Mouse (Mus musculus): ENCODE results near the gene Stat3. TPM values are rescaled to one million over a fixed set of nuclear protein-coding genes. Genes with fewer than 3 reads are reported as not detected.

Stat3 gene
- polyA plus RNA-seq, 2 experiments, result 56.1 to 65.9 TPM

DNA sequence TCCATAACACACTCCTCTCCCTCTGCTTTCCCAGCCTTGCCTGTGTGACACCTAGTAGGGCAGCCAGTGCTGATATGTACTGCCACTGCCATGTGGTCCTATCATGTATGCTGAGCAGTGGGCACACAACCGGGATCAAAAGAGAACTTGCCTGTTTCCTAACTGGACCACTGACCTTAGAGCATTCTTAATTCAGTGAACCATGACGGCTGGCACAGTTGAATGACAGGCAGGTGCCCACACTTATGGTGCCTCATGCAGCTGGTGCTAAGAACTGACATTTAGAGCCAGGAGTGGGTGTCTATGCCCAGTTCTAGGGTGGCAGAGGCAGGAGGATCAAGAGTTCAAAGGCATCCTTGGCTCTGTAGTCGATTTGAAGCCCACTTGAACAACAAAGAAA lies 63.6 kb downstream of the Stat3 start:
- no peak for TF ChIP-seq POLR2A (IDR thresholded peaks at IDR 0.05; ENCODE audit: borderline replicate concordance, extremely low read depth, insufficient read depth, insufficient read length)
- H3K27me3 ChIP-seq (ENCODE audit: control insufficient read depth, insufficient read depth, low read length), result no peaks in the 10 kb centered on the region
- ATAC-seq (ENCODE audit: low FRiP score, low read depth), result no peak
- WGBS, result 85% methylated on average over 3 of the region's 3 CpGs
- no peak overlapping the region for H3K9ac ChIP-seq (ENCODE audit: low read depth, low read length, severe bottlenecking)
- H3K9me3 ChIP-seq (ENCODE audit: control insufficient read depth, low read length), result no peaks in the 10 kb centered on the region
- H3K4me1 ChIP-seq (ENCODE audit: control insufficient read depth, insufficient read depth, low read length), result no peaks in the 10 kb centered on the region
- H3K36me3 ChIP-seq (ENCODE audit: control insufficient read depth, insufficient read depth, low read length), result no peaks in the 10 kb centered on the region
- H3K4me3 ChIP-seq (replicated peaks; ENCODE audit: low read length), result no peak overlapping the region
- DNase-seq (ENCODE audit: low spot score), result no peak
- no peak overlapping the region for H3K27ac ChIP-seq (replicated peaks; ENCODE audit: low read depth, low read length)
- H3K4me2 ChIP-seq (replicated peaks; ENCODE audit: low read depth, low read length, severe bottlenecking), result no peak overlapping the region

DNA sequence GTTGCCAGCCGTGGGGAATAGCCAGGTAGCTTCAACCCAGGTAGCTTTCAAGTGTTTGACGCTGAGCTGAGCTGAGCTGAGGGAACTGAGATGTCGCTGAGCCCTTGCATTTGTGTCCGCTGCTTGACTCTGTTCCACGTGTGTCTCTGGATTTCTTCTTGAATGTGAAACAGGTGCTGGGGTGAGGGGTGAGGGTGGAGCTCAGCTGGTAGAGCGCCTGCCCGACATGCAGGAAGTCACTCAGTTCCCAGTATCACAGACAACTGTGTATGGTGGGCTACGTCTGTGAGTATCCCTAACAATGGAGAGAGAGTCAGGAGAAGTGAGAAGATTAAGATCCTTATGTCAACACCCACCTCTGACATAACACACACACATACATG lies 68.4 kb downstream of the Stat3 start:
- ATAC-seq (ENCODE audit: low FRiP score, low read depth), result no peak

DNA sequence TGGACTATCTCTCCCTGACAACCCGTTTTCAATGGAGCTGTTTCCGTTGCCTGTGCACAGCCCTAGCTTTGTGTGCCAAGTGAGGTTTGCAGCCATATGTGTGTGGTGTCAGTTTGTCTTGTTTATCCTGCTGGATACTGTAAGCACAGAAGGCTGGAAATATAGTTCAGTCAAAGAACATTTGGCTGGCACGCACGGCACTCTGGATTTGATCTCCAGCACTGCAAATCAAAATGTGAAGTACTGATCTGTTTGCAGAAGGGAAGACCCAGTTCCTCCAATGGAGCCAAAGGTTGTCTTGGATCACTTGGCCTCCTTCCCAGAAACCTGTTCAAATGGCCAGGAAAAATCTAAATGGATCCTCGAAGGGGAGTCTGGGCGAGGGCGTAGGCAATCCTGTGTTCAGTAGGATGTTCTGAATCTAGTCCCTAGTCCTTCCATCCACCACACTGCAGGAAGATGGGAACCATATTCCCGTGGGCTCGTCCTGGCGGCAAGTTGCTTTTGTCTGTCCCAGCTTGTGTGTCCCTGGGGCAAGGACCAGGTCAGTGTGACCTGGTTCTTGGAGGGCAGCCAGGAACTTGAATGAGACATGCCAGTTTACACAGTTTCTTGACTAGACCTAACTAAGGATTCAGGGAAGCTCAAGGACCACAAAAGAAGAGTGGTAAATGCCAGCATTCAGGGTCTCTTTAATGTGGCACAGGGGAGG lies 68.9 kb downstream of the Stat3 start:
- Histone ChIP-seq H3K4me3 (replicated peaks; ENCODE audit: low read length) (no peak overlapping the region), H3K9ac (ENCODE audit: low read depth, low read length, severe bottlenecking) (no peak overlapping the region), H3K9me3 (ENCODE audit: control insufficient read depth, low read length) (no peaks in the 10 kb centered on the region), H3K4me1 (ENCODE audit: control insufficient read depth, insufficient read depth, low read length) (no peaks in the 10 kb centered on the region), H3K27ac (replicated peaks; ENCODE audit: low read depth, low read length) (no peak overlapping the region), H3K36me3 (ENCODE audit: control insufficient read depth, insufficient read depth, low read length) (no peaks in the 10 kb centered on the region), H3K27me3 (ENCODE audit: control insufficient read depth, insufficient read depth, low read length) (no peaks in the 10 kb centered on the region), H3K4me2 (replicated peaks; ENCODE audit: low read depth, low read length, severe bottlenecking) (no peak overlapping the region)
- no peak for DNase-seq (ENCODE audit: low spot score)
- ATAC-seq (ENCODE audit: low FRiP score, low read depth), result no peak
- WGBS, result 70% methylated on average over 10 of the region's 10 CpGs
- no peak for TF ChIP-seq POLR2A (IDR thresholded peaks at IDR 0.05; ENCODE audit: borderline replicate concordance, extremely low read depth, insufficient read depth, insufficient read length)

More for the DNA sequence above, 68.4 kb downstream of the Stat3 start:
- 66% methylated on average over 8 of the region's 8 CpGs for WGBS
- Histone ChIP-seq H3K27me3 (ENCODE audit: control insufficient read depth, insufficient read depth, low read length) (no peaks in the 10 kb centered on the region), H3K36me3 (ENCODE audit: control insufficient read depth, insufficient read depth, low read length) (no peaks in the 10 kb centered on the region), H3K4me1 (ENCODE audit: control insufficient read depth, insufficient read depth, low read length) (no peaks in the 10 kb centered on the region), H3K9ac (ENCODE audit: low read depth, low read length, severe bottlenecking) (no peak overlapping the region), H3K27ac (replicated peaks; ENCODE audit: low read depth, low read length) (no peak overlapping the region), H3K9me3 (ENCODE audit: control insufficient read depth, low read length) (no peaks in the 10 kb centered on the region), H3K4me2 (replicated peaks; ENCODE audit: low read depth, low read length, severe bottlenecking) (no peak overlapping the region), H3K4me3 (replicated peaks; ENCODE audit: low read length) (no peak overlapping the region)
- no peak for DNase-seq (ENCODE audit: low spot score)
- TF ChIP-seq POLR2A (IDR thresholded peaks at IDR 0.05; ENCODE audit: borderline replicate concordance, extremely low read depth, insufficient read depth, insufficient read length), result no peak

DNA sequence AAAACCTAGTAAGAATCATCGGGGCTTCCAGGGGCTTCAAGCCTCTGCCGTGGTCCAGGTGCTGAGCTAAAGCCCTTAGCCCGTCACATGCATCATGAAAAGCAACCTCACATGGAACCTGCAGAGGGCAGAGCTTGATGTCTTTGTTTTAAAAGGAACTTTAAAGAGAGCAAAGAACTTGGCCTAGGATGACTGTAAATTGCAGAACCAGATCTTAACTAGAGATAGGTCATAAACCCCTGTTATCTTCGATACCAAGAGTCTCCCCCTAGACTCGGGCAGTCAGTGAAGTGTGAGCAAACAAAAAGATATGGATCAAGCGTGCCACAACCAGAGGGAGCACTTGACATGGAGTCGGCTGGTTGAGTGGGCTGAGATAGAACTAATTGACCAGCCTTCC lies 73.7 kb downstream of the Stat3 start:
- Histone ChIP-seq H3K36me3 (ENCODE audit: control insufficient read depth, insufficient read depth, low read length) (no peaks in the 10 kb centered on the region), H3K4me2 (replicated peaks; ENCODE audit: low read depth, low read length, severe bottlenecking) (no peak overlapping the region), H3K9me3 (ENCODE audit: control insufficient read depth, low read length) (no peaks in the 10 kb centered on the region), H3K27me3 (ENCODE audit: control insufficient read depth, insufficient read depth, low read length) (peaks cover 14% of the 10 kb centered on the region; the same call in 1 of the 2 replicates), H3K4me3 (replicated peaks; ENCODE audit: low read length) (no peak overlapping the region), H3K4me1 (ENCODE audit: control insufficient read depth, insufficient read depth, low read length) (peaks cover 4% of the 10 kb centered on the region; the same call in 1 of the 2 replicates), H3K27ac (replicated peaks; ENCODE audit: low read depth, low read length) (no peak overlapping the region), H3K9ac (ENCODE audit: low read depth, low read length, severe bottlenecking) (no peak overlapping the region)
- DNase-seq (ENCODE audit: low spot score), result no peak
- TF ChIP-seq POLR2A (IDR thresholded peaks at IDR 0.05; ENCODE audit: borderline replicate concordance, extremely low read depth, insufficient read depth, insufficient read length), result no peak
- WGBS, result 86% methylated on average over 7 of the region's 7 CpGs
- no peak for ATAC-seq (ENCODE audit: low FRiP score, low read depth)

DNA sequence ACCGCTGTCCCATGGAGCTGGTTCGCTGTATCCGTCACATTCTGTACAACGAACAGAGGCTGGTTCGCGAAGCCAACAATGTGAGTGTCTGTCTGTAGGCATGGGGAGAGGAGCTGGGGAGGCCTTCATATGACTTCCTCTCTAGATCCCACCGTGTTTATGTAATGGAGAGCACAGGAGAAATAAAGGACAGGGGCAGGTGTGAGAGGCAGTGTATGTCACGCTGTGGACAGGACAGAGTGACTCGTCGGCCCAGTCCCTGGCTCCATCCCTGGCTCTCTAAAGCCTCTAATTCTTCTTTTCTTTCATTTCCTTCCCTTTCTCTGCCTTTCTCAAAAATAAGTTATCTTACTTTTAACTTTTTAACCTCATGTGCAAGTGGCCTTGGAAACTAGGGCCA lies 76.2 kb downstream of the Stat3 start:
- DNase-seq (ENCODE audit: low spot score), result no peak
- no peak for ATAC-seq (ENCODE audit: low FRiP score, low read depth)
- H3K27me3 ChIP-seq (ENCODE audit: control insufficient read depth, insufficient read depth, low read length), result peaks cover 19% of the 10 kb centered on the region; the same call in 1 of the 2 replicates

More for the DNA sequence above, 76.2 kb downstream of the Stat3 start:
- Histone ChIP-seq H3K4me1 (ENCODE audit: control insufficient read depth, insufficient read depth, low read length) (peaks cover 4% of the 10 kb centered on the region; the same call in 1 of the 2 replicates), H3K36me3 (ENCODE audit: control insufficient read depth, insufficient read depth, low read length) (no peaks in the 10 kb centered on the region), H3K27ac (replicated peaks; ENCODE audit: low read depth, low read length) (no peak overlapping the region), H3K9me3 (ENCODE audit: control insufficient read depth, low read length) (no peaks in the 10 kb centered on the region), H3K4me3 (replicated peaks; ENCODE audit: low read length) (no peak overlapping the region), H3K4me2 (replicated peaks; ENCODE audit: low read depth, low read length, severe bottlenecking) (no peak overlapping the region), H3K9ac (ENCODE audit: low read depth, low read length, severe bottlenecking) (no peak overlapping the region)
- no peak for TF ChIP-seq POLR2A (IDR thresholded peaks at IDR 0.05; ENCODE audit: borderline replicate concordance, extremely low read depth, insufficient read depth, insufficient read length)
- WGBS, result 82% methylated on average over 10 of the region's 10 CpGs
